Mouse (Mus musculus): ENCODE data around the gene Hoxc5.
A peak's percentile ranks its signal among the peaks of the same experiment; 100 is the strongest.

Hoxc5 gene

GRCm38 (mm10) chr15:102967511-102968397, 511 bp downstream of the Hoxc5 start:
- no peak for DNase-seq (ENCODE audit: low spot score in 2 of 2)

- no peak for DNase-seq (ENCODE audit: low spot score in 2 of 2)
Measured at GRCm38 (mm10) chr15:102969296-102969695, 2.1 kb downstream of the Hoxc5 start.

- DNase-seq (ENCODE audit: low spot score in 2 of 2): no peak
Measured at GRCm38 (mm10) chr15:102970740-102971139, 3.5 kb downstream of the Hoxc5 start.

GRCm38 (mm10) chr15:102972254-102972653, 5.0 kb downstream of the Hoxc5 start:
- no peak for DNase-seq (ENCODE audit: low spot score in 2 of 2)

GRCm38 (mm10) chr15:102972753-102973152, 5.5 kb downstream of the Hoxc5 start:
- DNase-seq (ENCODE audit: low spot score in 2 of 2): no peak

GRCm38 (mm10) chr15:102975034-102975433, 7.8 kb downstream of the Hoxc5 start:
- no peak for DNase-seq (ENCODE audit: low spot score in 2 of 2)

- DNase-seq (ENCODE audit: low spot score in 2 of 2): no peak
Measured at GRCm38 (mm10) chr15:102975688-102976111, 8.5 kb downstream of the Hoxc5 start.

- no peak for DNase-seq (ENCODE audit: low spot score in 2 of 2)
Measured at GRCm38 (mm10) chr15:102976171-102976570, 8.9 kb downstream of the Hoxc5 start, which contains the start of gene Hoxc9. Gene Hoxc9, plus strand, starts transcription at chr15:102976439.

GRCm38 (mm10) chr15:102976631-102977422, 9.6 kb downstream of the Hoxc5 start:
- no peak for DNase-seq (ENCODE audit: low spot score in 2 of 2)

GRCm38 (mm10) chr15:102977423-102977974, 10.3 kb downstream of the Hoxc5 start:
- no peak for DNase-seq (ENCODE audit: low spot score in 2 of 2)

GRCm38 (mm10) chr15:102978615-102979515, 11.6 kb downstream of the Hoxc5 start:
- DNase-seq (ENCODE audit: low spot score in 2 of 2): no peak

GRCm38 (mm10) chr15:102979936-102980335, 12.7 kb downstream of the Hoxc5 start:
- DNase-seq (ENCODE audit: low spot score in 2 of 2): no peak

GRCm38 (mm10) chr15:102980352-102980751, 13.1 kb downstream of the Hoxc5 start:
- no peak for DNase-seq (ENCODE audit: low spot score in 2 of 2)

GRCm38 (mm10) chr15:102980912-102981311, 13.7 kb downstream of the Hoxc5 start:
- no peak for DNase-seq (ENCODE audit: low spot score in 2 of 2)

GRCm38 (mm10) chr15:102981379-102982288, 14.4 kb downstream of the Hoxc5 start:
- no peak for DNase-seq (ENCODE audit: low spot score in 2 of 2)

GRCm38 (mm10) chr15:102983716-102984115, 16.5 kb downstream of the Hoxc5 start:
- no peak for DNase-seq (ENCODE audit: low spot score in 2 of 2)

GRCm38 (mm10) chr15:102984521-102984920, 17.3 kb downstream of the Hoxc5 start:
- DNase-seq (ENCODE audit: low spot score in 2 of 2): no peak

- no peak for DNase-seq (ENCODE audit: low spot score in 2 of 2)
Measured at GRCm38 (mm10) chr15:102984925-102985324, 17.7 kb downstream of the Hoxc5 start.

- peak; percentile 70 to 90 for DNase-seq (ENCODE audit: low spot score in 2 of 2)
Measured at GRCm38 (mm10) chr15:102987124-102987833, 20.0 kb downstream of the Hoxc5 start.

All from spleen, postnatal 10 days (tissue).